Comparison of ENCODE assay signal across 10 mouse cellular contexts in genomic region chr1:167691911-167692682, GRCm38 (mm10). TPM values are rescaled to one million over a fixed set of nuclear protein-coding genes. Genes with fewer than 3 reads are reported as not detected.
DNase-seq lines count a peak whose midpoint lies in the region; ATAC-seq and TF ChIP-seq lines count a peak whose summit lies in the region.
"Had no signal": no experiment of that assay in that cellular context is flagged by ENCODE, and none has a peak within 500 bp of the region (broad histone marks: within the 10 kb centered on the region; RNA-seq: fewer than 3 reads in every experiment).

No protein-coding gene starts in this region.

- H3K9ac ChIP-seq in ES-E14 (ENCODE audit: insufficient read depth, low read depth, low read length, poor library complexity, severe bottlenecking), result no peak overlapping the region
- H3K9ac ChIP-seq in heart, embryonic 16.5 days (ENCODE audit: low read length), result no peak overlapping the region

- H3K36me3 ChIP-seq in ES-E14 (ENCODE audit: control insufficient read depth, insufficient read depth, low read length, poor library complexity, severe bottlenecking), result no peaks in the 10 kb centered on the region
- H3K36me3 ChIP-seq in heart, embryonic 16.5 days (ENCODE audit: control insufficient read depth, insufficient read depth), result no peaks in the 10 kb centered on the region

- no peak for TF ChIP-seq CTCF in gastrocnemius, adult 2 months (IDR thresholded peaks at IDR 0.05)

- ATAC-seq in heart, embryonic 16.5 days (replicated peaks; ENCODE audit: extremely low read depth, insufficient read depth, low FRiP score), result no peak
- no peak for ATAC-seq in erythroblast, adult 5-6 weeks (replicated peaks; ENCODE audit: low FRiP score, poor library complexity, severe bottlenecking)

- peak overlapping the region; percentile 46 for H3K4me2 ChIP-seq in heart, embryonic 16.5 days (ENCODE audit: low read depth, low read length)

- H3K27ac ChIP-seq in gastrocnemius, adult 2 months, result no peak overlapping the region
- H3K27ac ChIP-seq in ES-E14 (ENCODE audit: insufficient read depth, low read depth, low read length, poor library complexity, severe bottlenecking), result no peak overlapping the region
- H3K27ac ChIP-seq in heart, embryonic 16.5 days (ENCODE audit: low read length), result no peak overlapping the region

- in situ Hi-C loops in ES-E14 (cut with MboI; ENCODE audit: low sequenced_read_pairs in 2 of 2, unreplicated experiment in 2 of 2), result loop anchor here in 1 of 2 experiments (10.0 kb wide), 1 partner anchor 203 kb away; no protein-coding TSS in a partner anchor

- peaks cover 0 to 4% of the 10 kb centered on the region in 2 experiments; a peak in 1 of 4 replicates for H3K4me1 ChIP-seq in ES-E14 (ENCODE audit: control insufficient read depth in 2 of 2, insufficient read depth in 2 of 2, low read length in 2 of 2, poor library complexity in 1 of 2)
- peaks cover 12% of the 10 kb centered on the region for H3K4me1 ChIP-seq in heart, embryonic 16.5 days (ENCODE audit: control insufficient read depth, insufficient read depth, low read length)

- 1% methylated on average over 44 of the region's 44 CpGs for WGBS in heart, embryonic 16.5 days

- H3K4me3 ChIP-seq in gastrocnemius, adult 2 months, result peak overlapping the region; percentile 44
- H3K4me3 ChIP-seq in ES-E14 (ENCODE audit: insufficient read depth in 1 of 2, low read depth in 1 of 2, low read length in 2 of 2, poor library complexity in 1 of 2, severe bottlenecking in 1 of 2), result peak overlapping the region; percentile 5 to 6; a peak in 2 of 4 replicates
- H3K4me3 ChIP-seq in heart, embryonic 16.5 days (ENCODE audit: low read length), result peak overlapping the region; percentile 35

- intact Hi-C loops in gastrocnemius, adult 2 months (cut with DNase I), result no loop called here

- H3K27me3 ChIP-seq in heart, embryonic 16.5 days (ENCODE audit: control insufficient read depth, insufficient read depth, low read length), result peaks cover 89% of the 10 kb centered on the region

- DNase-seq in gastrocnemius, adult 2 months, result peak; percentile 26
- DNase-seq in gastrocnemius, adult 8-10 months (ENCODE audit: low spot score in 2 of 2), result no peak
- no peak for DNase-seq in ES-E14 (ENCODE audit: low read depth, low spot score)
- peak; percentile 36 for DNase-seq in mesoderm, embryonic 11.5 days (ENCODE audit: low read depth, low spot score)
- no peak for DNase-seq in T-cell, adult 2 months (ENCODE audit: low spot score)
- no peak for DNase-seq in adrenal gland, adult 8-10 months
- DNase-seq: thymus, postnatal 14 days had no signal

- H3K9me3 ChIP-seq in ES-E14 (ENCODE audit: control insufficient read depth, insufficient read depth, low read depth, low read length), result no peaks in the 10 kb centered on the region
- no peaks in the 10 kb centered on the region for H3K9me3 ChIP-seq in heart, embryonic 16.5 days (replicated peaks; ENCODE audit: control insufficient read depth, low read length)

TF ChIP-seq in ES-E14, 5 proteins besides CTCF, POLR2A, EP300 and RAD21:
- TF ChIP-seq ZC3H11A (IDR thresholded peaks at IDR 0.05; ENCODE audit: borderline replicate concordance, low read depth, low read length), result no peak
- no peak for TF ChIP-seq ZNF384 (IDR thresholded peaks at IDR 0.05; ENCODE audit: low read depth, low read length)
- no peak for TF ChIP-seq HCFC1 (IDR thresholded peaks at IDR 0.05; ENCODE audit: borderline replicate concordance, insufficient read depth, low read length)
- TF ChIP-seq MAFK (IDR thresholded peaks at IDR 0.05; ENCODE audit: insufficient read depth, low read depth, low read length), result no peak
- TF ChIP-seq CHD2 (IDR thresholded peaks at IDR 0.05; ENCODE audit: low read depth, low read length), result no peak

RNA-seq across cellular contexts. Expression of gene Lmx1a, which starts 3.1 kb away (rescaled TPM):
- under 1 TPM; 0.14 to 0.20 TPM for total RNA-seq in gastrocnemius, adult 2 months (2021)
- under 1 TPM in 3 of 4 experiments, not detected in 1; 0.10 to 0.19 (median 0.16) TPM for total RNA-seq in gastrocnemius, adult 8-10 months (2022)
- total RNA-seq in ES-E14 (2012; rRNA removed), result 1.4 and 2.0 TPM in 2 replicates
- 0.06 TPM in 1 of 2 replicates, not detected in the other for polyA plus RNA-seq in heart, embryonic 16.5 days (2015; fragmentation: Nextera tagmentation; extraction: Ambion mirVana)
- total RNA-seq in erythroblast, adult 5-6 weeks (2015; ENCODE audit: low replicate concordance), result not detected in 2 replicates
- not detected in 2 replicates for total RNA-seq in erythroblast, adult 5-6 weeks (2017; ENCODE audit: low replicate concordance)
- under 1 TPM in 1 of 4 experiments, not detected in 3; 0.07 TPM for total RNA-seq in adrenal gland, adult 8-10 months (2022)
- total RNA-seq: liver, adult 2 months had no signal
- polyA plus RNA-seq: liver, adult 2 months had no signal

Comparison
In these comparisons a context has a peak if more than half of its experiments do, and no peak if none do; other contexts are left out.
1. DNase-seq: peak in gastrocnemius, adult 2 months (single experiment) and mesoderm, embryonic 11.5 days (single experiment); none in gastrocnemius, adult 8-10 months (0 of 2), ES-E14 (single experiment), T-cell, adult 2 months (single experiment) and adrenal gland, adult 8-10 months (single experiment).
2. Peak in every context shown above with its lines, with median percentiles within 50 percentile points of each other: H3K4me3 ChIP-seq.